Mouse (Mus musculus) heart, postnatal 14 days (tissue): Measurements from ENCODE around the gene Rnf123. TPM values are rescaled to one million over a fixed set of nuclear protein-coding genes. Genes with fewer than 3 reads are reported as not detected.

Experiments
- microRNA-seq, 2 experiments: library from miRNA; unstranded; fragments of <30 nt; microRNA quantifications; one replicate each; pipeline ENCODE4 v1.2.0; 2021 to 2022
- total RNA-seq, 2 experiments: library from RNA; stranded (reverse); gene quantifications; 2 replicates each; pipeline ENCODE4 v1.2.3; 2021

Rnf123 gene
- total RNA-seq, 2 experiments from 2014 or later: 85.3 to 92.6 TPM

Small RNAs within 50 kb of the gene (microRNA-seq; reads per million reads assigned to microRNA genes)
- gene Gm47303 (0 reads per million in 2 experiments), gene Mir7088 (0 reads per million in 2 experiments)

Other genes with a start within 250 kb of the Rnf123 start
- 10 to 100 TPM; 33.1 to 35.1 TPM for gene Rbm6, start 210.1 kb downstream of the Rnf123 start, total RNA-seq
- 10 to 100 TPM; 10.1 to 10.8 TPM for gene Mon1a, start 195.2 kb downstream of the Rnf123 start, total RNA-seq
- gene Mst1r, start 176.5 kb downstream of the Rnf123 start, total RNA-seq: 1 to 10 TPM; 2.8 to 3.0 TPM
- gene Actl11, start 154.9 kb downstream of the Rnf123 start, total RNA-seq: not detected
- under 1 TPM in 1 of 2 experiments, not detected in 1; 0.27 TPM for gene Camkv, start 147.7 kb downstream of the Rnf123 start, total RNA-seq
- gene Traip, start 133.2 kb downstream of the Rnf123 start, total RNA-seq: 1 to 10 TPM; 1.2 to 1.8 TPM
- 10 to 100 TPM; 13.8 to 19.6 TPM for gene Uba7, start 107.8 kb downstream of the Rnf123 start, total RNA-seq
- under 1 TPM; 0.61 to 0.65 TPM for gene Gm20661, start 100.3 kb downstream of the Rnf123 start, total RNA-seq
- 10 to 100 TPM; 11.1 to 12.7 TPM for gene Inka1, start 97.5 kb downstream of the Rnf123 start, total RNA-seq
- 1 to 10 TPM; 2.4 to 2.7 TPM for gene Cdhr4, start 90.8 kb downstream of the Rnf123 start, total RNA-seq
- gene Gm20662, start 87.0 kb downstream of the Rnf123 start, total RNA-seq: under 1 TPM; 0.50 to 0.98 TPM
- gene Ip6k1, start 80.8 kb downstream of the Rnf123 start, total RNA-seq: 10 to 100 TPM; 50.7 to 56.7 TPM
- 10 to 100 TPM in 1 of 2 experiments, 1 to 10 TPM in 1; 9.2 to 11.4 TPM for gene Gmppb, start 34.1 kb downstream of the Rnf123 start, total RNA-seq
- gene Amigo3, start 30.2 kb downstream of the Rnf123 start, total RNA-seq: 1 to 10 TPM; 1.4 to 1.9 TPM
- under 1 TPM in 1 of 2 experiments, not detected in 1; 0.38 TPM for gene Mst1, start 2.9 kb downstream of the Rnf123 start, total RNA-seq
- gene Apeh, start 11.3 kb upstream of the Rnf123 start, total RNA-seq: 10 to 100 TPM; 36.4 to 41.8 TPM
- gene Bsn, start 107.0 kb upstream of the Rnf123 start, total RNA-seq: under 1 TPM; 0.05 to 0.07 TPM
- 100 to 1,000 TPM; 362 to 379 TPM for gene Dag1, start 180.6 kb upstream of the Rnf123 start, total RNA-seq
- 10 to 100 TPM; 18.4 to 19.8 TPM for gene Nicn1, start 207.1 kb upstream of the Rnf123 start, total RNA-seq
- gene Amt, start 213.5 kb upstream of the Rnf123 start, total RNA-seq: 1 to 10 TPM; 5.4 to 7.0 TPM
- 100 to 1,000 TPM; 250 to 262 TPM for gene Rhoa, start 222.8 kb upstream of the Rnf123 start, total RNA-seq
- 10 to 100 TPM; 25.4 to 25.5 TPM for gene Tcta, start 222.8 kb upstream of the Rnf123 start, total RNA-seq